Mouse (Mus musculus) midbrain, embryonic 12.5 days (tissue): ENCODE data around the gene Aurka. TPM values are rescaled to one million over a fixed set of nuclear protein-coding genes. Genes with fewer than 3 reads are reported as not detected.

Experiments
- ATAC-seq: fragments of 200-750 bp; cut with Nextera tagmentation; 2 replicates; pipeline ENCODE4 v1.8.0; 2017; ENCODE audit warnings: low read depth, moderate TSS enrichment, moderate library complexity; ENCODE audit not compliant: low FRiP score
- H3K27ac ChIP-seq: fragments of 300-500 bp; sonication (generic); replicated peaks from 2 replicates; pipeline ENCODE4 v1.5.1; 2016; ENCODE audit warnings: mild to moderate bottlenecking
- H3K27me3 ChIP-seq: fragments of 300-500 bp; sonication (generic); 2 replicates; pipeline ENCODE4 v1.6.1; 2016; ENCODE audit warnings: mild to moderate bottlenecking
- H3K36me3 ChIP-seq: fragments of 300-500 bp; sonication (generic); 2 replicates; pipeline ENCODE4 v1.6.1; 2016
- H3K4me1 ChIP-seq: fragments of 300-500 bp; sonication (generic); 2 replicates; pipeline ENCODE4 v1.6.1; 2016
- H3K4me2 ChIP-seq: fragments of 300-500 bp; sonication (generic); replicated peaks from 2 replicates; pipeline ENCODE4 v1.6.1; 2016; ENCODE audit warnings: mild to moderate bottlenecking, moderate library complexity
- H3K4me3 ChIP-seq: fragments of 300-500 bp; sonication (generic); 2 replicates; pipeline ENCODE4 v1.5.1; 2016; ENCODE audit warnings: mild to moderate bottlenecking
- H3K9ac ChIP-seq: fragments of 300-500 bp; sonication (generic); replicated peaks from 2 replicates; pipeline ENCODE4 v1.6.1; 2016; ENCODE audit warnings: mild to moderate bottlenecking, moderate library complexity
- H3K9me3 ChIP-seq: fragments of 300-500 bp; sonication (generic); 2 replicates; pipeline ENCODE4 v1.6.1; 2016; ENCODE audit warnings: mild to moderate bottlenecking
- WGBS: fragments of 180-500 bp; shearing (Covaris S2); methylation state at CpG from one replicate; pipeline ENCODE4 v1.1.7; 2016; 5-methylcytosine and 5-hydroxymethylcytosine counted together
- polyA plus RNA-seq: library from polyadenylated mRNA; unstranded; fragments of >200 nt; fragmentation: Nextera tagmentation; extraction: Ambion mirVana; gene quantifications from 2 replicates; pipeline ENCODE4 v1.2.1, GENCODE M21; 2016

Gene Aurka
- polyA plus RNA-seq, 1 experiment from 2014 or later = 111 TPM

DNA sequence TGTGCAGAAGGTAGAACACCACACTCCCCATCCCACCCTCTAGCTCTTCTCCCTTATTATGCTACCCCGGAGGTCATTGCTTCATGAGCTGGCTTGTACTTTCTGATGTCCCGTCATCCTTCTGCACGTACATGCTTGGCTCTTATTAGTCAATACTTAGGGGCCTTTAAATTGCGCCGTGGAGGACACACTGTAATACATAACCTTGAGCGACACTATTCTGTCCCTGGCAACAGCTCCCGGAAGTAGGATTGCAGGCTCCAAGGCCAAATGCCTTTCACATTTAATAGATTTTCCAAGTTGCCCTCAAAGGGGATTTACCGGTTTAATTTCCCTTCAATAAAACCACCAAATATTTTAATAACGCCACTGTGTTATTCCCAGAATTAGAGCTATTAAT lies 58.6 kb downstream of the Aurka start:
- H3K36me3 ChIP-seq = no peaks in the 10 kb centered on the region
- 88% methylated on average over 9 of the region's 9 CpGs for WGBS
- no peak overlapping the region for H3K4me2 ChIP-seq
- H3K9me3 ChIP-seq = no peaks in the 10 kb centered on the region
- H3K27me3 ChIP-seq = no peaks in the 10 kb centered on the region
- H3K4me3 ChIP-seq = no peak overlapping the region
- H3K4me1 ChIP-seq = no peaks in the 10 kb centered on the region
- no peak for ATAC-seq
- no peak overlapping the region for H3K9ac ChIP-seq
- H3K27ac ChIP-seq = no peak overlapping the region

- no peak overlapping the region for H3K27ac ChIP-seq
- no peak overlapping the region for H3K4me3 ChIP-seq
- H3K4me2 ChIP-seq = no peak overlapping the region
- no peak for ATAC-seq
- H3K36me3 ChIP-seq = no peaks in the 10 kb centered on the region
- no peaks in the 10 kb centered on the region for H3K9me3 ChIP-seq
- no peaks in the 10 kb centered on the region for H3K27me3 ChIP-seq
- no peak overlapping the region for H3K9ac ChIP-seq
- 82% methylated on average over 4 of the region's 4 CpGs for WGBS
- H3K4me1 ChIP-seq = peaks cover 14% of the 10 kb centered on the region; the same call in 1 of the 2 replicates
Observed at GRCm38 (mm10) chr2:172306544-172306943, 63.8 kb downstream of the Aurka start.

Other genes starting within 250 kb of the Aurka start
- gene Mc3r, start 122.0 kb downstream of the Aurka start, polyA plus RNA-seq = not detected in 2 replicates
- 25.8 and 32.6 TPM in 2 replicates for gene Fam210b, start 25.0 kb downstream of the Aurka start, polyA plus RNA-seq
- gene Cstf1, start 146 bp upstream of the Aurka start, polyA plus RNA-seq = 38.8 and 45.0 TPM in 2 replicates
- gene Cass4, start 23.3 kb upstream of the Aurka start, polyA plus RNA-seq = 0.30 and 0.31 TPM in 2 replicates
- gene Rtf2, start 70.0 kb upstream of the Aurka start, polyA plus RNA-seq = 87.9 and 90.8 TPM in 2 replicates
- 2.4 and 2.6 TPM in 2 replicates for gene Gcnt7, start 88.1 kb upstream of the Aurka start, polyA plus RNA-seq
- gene Fam209, start 102.0 kb upstream of the Aurka start, polyA plus RNA-seq = 0.45 and 0.47 TPM in 2 replicates
- gene Tfap2c, start 179.1 kb upstream of the Aurka start, polyA plus RNA-seq = 2.9 and 3.1 TPM in 2 replicates